Mouse (Mus musculus) cerebellum, postnatal 10 days (tissue): Measurements from ENCODE around the gene Hspa1b.
A peak's percentile ranks its signal among the peaks of the same experiment; 100 is the strongest.
"Not testable (repeated sequence)": the region's sequence is repeated elsewhere in the genome, so short reads cannot be mapped to it uniquely, and the experiment has no call there.

Experiments
- DNase-seq, 2 experiments: peaks; one replicate each; pipeline ENCODE4 v3.0.0; 2021; ENCODE audit warnings: mixed read lengths in 2 of 2

Gene Hspa1b

GRCm38 (mm10) chr17:34953904-34954303 is 5.1 kb downstream of the Hspa1b start:
- DNase-seq = no peak

- no peak for DNase-seq
Measured at GRCm38 (mm10) chr17:34953258-34953657, 5.8 kb downstream of the Hspa1b start.

GRCm38 (mm10) chr17:34952378-34953040 is 6.5 kb downstream of the Hspa1b start:
- peak; percentile 93 to 95 for DNase-seq

GRCm38 (mm10) chr17:34951636-34952377 is 7.2 kb downstream of the Hspa1b start:
- DNase-seq = no peak

- no peak for DNase-seq
Measured at GRCm38 (mm10) chr17:34950514-34951455, 8.3 kb downstream of the Hspa1b start.

GRCm38 (mm10) chr17:34949553-34949969 is 9.5 kb downstream of the Hspa1b start:
- DNase-seq = no peak

GRCm38 (mm10) chr17:34948721-34949552 is 10.1 kb downstream of the Hspa1b start:
- not testable (repeated sequence) for DNase-seq

GRCm38 (mm10) chr17:34947606-34948005 is 11.4 kb downstream of the Hspa1b start:
- peak; percentile 41 to 47 for DNase-seq

- DNase-seq = no peak
Measured at GRCm38 (mm10) chr17:34946486-34947140, 12.4 kb downstream of the Hspa1b start.

GRCm38 (mm10) chr17:34944362-34944761 is 14.7 kb downstream of the Hspa1b start:
- DNase-seq = no peak

- no peak for DNase-seq
Measured at GRCm38 (mm10) chr17:34943128-34943815, 15.8 kb downstream of the Hspa1b start.

- no peak for DNase-seq
Measured at GRCm38 (mm10) chr17:34941344-34942041, 17.5 kb downstream of the Hspa1b start.

- no peak for DNase-seq
Measured at GRCm38 (mm10) chr17:34937960-34938505, 21.0 kb downstream of the Hspa1b start.

GRCm38 (mm10) chr17:34934830-34935229 is 24.2 kb downstream of the Hspa1b start:
- DNase-seq = no peak

GRCm38 (mm10) chr17:34934031-34934430 is 25.0 kb downstream of the Hspa1b start:
- DNase-seq = no peak

- DNase-seq = no peak
Measured at GRCm38 (mm10) chr17:34932287-34932686, 26.8 kb downstream of the Hspa1b start.

- peak; percentile 60 to 62 for DNase-seq
Measured at GRCm38 (mm10) chr17:34931735-34932098, 27.3 kb downstream of the Hspa1b start.

- DNase-seq = peak; percentile 100
Measured at GRCm38 (mm10) chr17:34931061-34931734, 27.8 kb downstream of the Hspa1b start, which contains the start of gene Neu1. Gene Neu1 (plus strand): TSS chr17:34931253.

- DNase-seq = no peak
Measured at GRCm38 (mm10) chr17:34928841-34929240, 30.2 kb downstream of the Hspa1b start.
